Mouse (Mus musculus) lung, postnatal 10 days (tissue): Measurements from ENCODE around the gene Ap3d1.

Source experiments
- DNase-seq: peaks from one replicate; pipeline ENCODE4 v3.0.0; 2021

The Ap3d1 gene

GRCm38 (mm10) chr10:80665016-80665380 is 77.1 kb downstream of the Ap3d1 start:
- peak; percentile 91 for DNase-seq

GRCm38 (mm10) chr10:80664197-80665015 is 77.7 kb downstream of the Ap3d1 start:
- DNase-seq = peak; percentile 94

GRCm38 (mm10) chr10:80663485-80664196 is 78.4 kb downstream of the Ap3d1 start:
- no peak for DNase-seq

GRCm38 (mm10) chr10:80661149-80661548 is 80.9 kb downstream of the Ap3d1 start:
- DNase-seq = peak; percentile 81

- peak; percentile 87 for DNase-seq
Observed at GRCm38 (mm10) chr10:80659213-80659612, 82.9 kb downstream of the Ap3d1 start.

- no peak for DNase-seq
Observed at GRCm38 (mm10) chr10:80658841-80659202, 83.2 kb downstream of the Ap3d1 start.

GRCm38 (mm10) chr10:80658194-80658840 is 83.7 kb downstream of the Ap3d1 start:
- no peak for DNase-seq
